Mouse (Mus musculus) left cerebral cortex, adult 2 months (tissue): ENCODE data around the gene Cc2d1a. TPM values are rescaled to one million over a fixed set of nuclear protein-coding genes. Genes with fewer than 3 reads are reported as not detected.
A peak's percentile ranks its signal among the peaks of the same experiment; 100 is the strongest.

ENCODE experiments used
- DNase-seq, 2 experiments: peaks; one replicate each; pipeline ENCODE4 v3.0.0; 2021 to 2022; ENCODE audit warnings: low spot score in 2 of 2, mixed read lengths in 1 of 2; ENCODE audit errors: extremely low spot score in 1 of 2
- H3K27ac ChIP-seq: fragments of 200-600 bp; 2 replicates; pipeline ENCODE4 v1.8.1; 2022
- H3K4me3 ChIP-seq: fragments of 200-600 bp; 2 replicates; pipeline ENCODE4 v1.8.1; 2022
- CTCF ChIP-seq: fragments of 200-600 bp; IDR thresholded peaks from 2 replicates; pipeline ENCODE4 v1.8.1; 2022; ENCODE audit warnings: antibody characterized with exemption, mild to moderate bottlenecking, moderate library complexity
- intact Hi-C: fragments of 180-260 bp; cut with DNase I; formaldehyde crosslinking; loops from one replicate; pipeline ENCODE4 v1.15.1; 2025
- total RNA-seq, 2 experiments: library from RNA; stranded (reverse); gene quantifications; 2 replicates each; pipeline ENCODE4 v1.2.3; 2021

Cc2d1a gene
- total RNA-seq, 2 experiments from 2014 or later: 49.9 to 52.2 TPM

- intact Hi-C loops: no loop called here
- no peak for TF ChIP-seq CTCF
- no peak overlapping the region for H3K4me3 ChIP-seq
- no peak for DNase-seq
- no peak overlapping the region for H3K27ac ChIP-seq
These were observed 20.4 kb downstream of the Cc2d1a start for GRCm38 (mm10) chr8:84127202-84127901.

DNA sequence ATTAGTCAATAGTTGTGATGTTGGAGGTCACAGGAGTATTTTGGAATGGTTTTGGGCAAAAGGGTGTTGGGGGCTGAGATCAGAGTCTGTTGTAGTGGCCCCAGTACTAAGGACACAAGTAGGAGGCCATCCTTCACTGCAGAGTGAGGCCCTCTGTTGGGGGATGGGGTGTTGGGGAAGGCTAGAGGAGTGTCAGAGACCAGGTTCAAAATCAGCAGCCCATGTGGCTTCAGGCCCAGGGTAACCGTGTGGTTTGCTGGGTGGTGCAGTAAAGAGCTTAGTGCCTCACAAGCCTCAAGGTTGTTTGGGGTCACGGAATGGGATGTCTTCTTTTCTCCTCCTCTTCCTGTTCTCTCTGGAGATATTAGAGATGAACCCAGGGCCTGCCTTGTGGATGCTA is 21.0 kb downstream of the Cc2d1a start:
- DNase-seq: no peak
- Histone ChIP-seq H3K4me3 (no peak overlapping the region), H3K27ac (no peak overlapping the region)
- intact Hi-C loops: no loop called here
- TF ChIP-seq CTCF: no peak

GRCm38 (mm10) chr8:84125656-84126055 is 22.1 kb downstream of the Cc2d1a start, which contains the start of gene Podnl1:
Gene Podnl1 (plus strand): TSS chr8:84125989.
- no peak for DNase-seq
- intact Hi-C loops: no loop called here
- no peak within 1 kb of the TSS for H3K27ac ChIP-seq
- TF ChIP-seq CTCF: no peak
- no peak within 1 kb of the TSS for H3K4me3 ChIP-seq

- Histone ChIP-seq H3K27ac (no peak overlapping the region), H3K4me3 (no peak overlapping the region)
- no peak for DNase-seq
- intact Hi-C loops: no loop called here
- no peak for TF ChIP-seq CTCF
These were observed 25.6 kb downstream of the Cc2d1a start for GRCm38 (mm10) chr8:84122151-84122550.

- intact Hi-C loops: no loop called here
- no peak overlapping the region for H3K4me3 ChIP-seq
- no peak for TF ChIP-seq CTCF
- no peak for DNase-seq
- H3K27ac ChIP-seq: no peak overlapping the region
These were observed 32.1 kb downstream of the Cc2d1a start for GRCm38 (mm10) chr8:84115646-84116045.

- intact Hi-C loops: no loop called here
- H3K4me3 ChIP-seq: no peak overlapping the region
- no peak overlapping the region for H3K27ac ChIP-seq
- no peak for DNase-seq
- no peak for TF ChIP-seq CTCF
These were observed 41.3 kb downstream of the Cc2d1a start for GRCm38 (mm10) chr8:84106216-84107040.

- TF ChIP-seq CTCF: no peak
- no peak overlapping the region for H3K27ac ChIP-seq
These were observed 42.1 kb downstream of the Cc2d1a start for GRCm38 (mm10) chr8:84105676-84106075.

GRCm38 (mm10) chr8:84104697-84105609 is 42.8 kb downstream of the Cc2d1a start, which contains the start of gene Dcaf15:
Gene Dcaf15 (minus strand): TSS chr8:84104768.
- peak; percentile 95 to 96 for DNase-seq
- Histone ChIP-seq H3K4me3 (peak within 1 kb of the TSS; percentile 57), H3K27ac (peak within 1 kb of the TSS; percentile 74)
- intact Hi-C loops: no loop called here
- TF ChIP-seq CTCF: no peak

More at GRCm38 (mm10) chr8:84105676-84106075, 42.1 kb downstream of the Cc2d1a start:
- no peak overlapping the region for H3K4me3 ChIP-seq
- intact Hi-C loops: no loop called here
- no peak for DNase-seq

- peak overlapping the region; percentile 57 for H3K4me3 ChIP-seq
- peak overlapping the region; percentile 64 for H3K27ac ChIP-seq
- intact Hi-C loops: no loop called here
- peak in 1 of 2 experiments; percentile 46 for DNase-seq
- peak; percentile 38 for TF ChIP-seq CTCF
These were observed 43.5 kb downstream of the Cc2d1a start for GRCm38 (mm10) chr8:84104221-84104620.

DNA sequence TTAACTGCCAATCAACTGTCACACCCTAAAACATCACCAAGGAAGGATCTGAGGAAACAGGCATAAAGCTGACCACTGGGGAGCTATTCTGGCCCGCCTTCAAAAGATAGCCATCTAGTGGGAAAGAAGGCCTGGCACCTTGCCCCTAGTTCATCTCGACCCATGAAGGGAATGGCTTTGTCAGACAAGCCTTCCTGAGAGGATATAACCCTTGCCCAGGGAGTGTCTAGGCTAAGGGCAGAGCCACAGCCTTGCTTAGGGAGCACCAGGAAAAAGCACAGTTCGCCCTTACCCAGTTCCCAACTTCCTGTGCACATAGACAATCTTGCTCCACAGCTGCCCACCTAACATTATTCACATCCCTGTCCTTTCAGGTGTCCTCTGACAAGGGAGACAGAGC is 44.1 kb downstream of the Cc2d1a start:
- no peak for TF ChIP-seq CTCF
- Histone ChIP-seq H3K4me3 (peak overlapping the region; percentile 57), H3K27ac (no peak overlapping the region; the same call in 1 of the 2 replicates)
- intact Hi-C loops: no loop called here
- DNase-seq: no peak

DNA sequence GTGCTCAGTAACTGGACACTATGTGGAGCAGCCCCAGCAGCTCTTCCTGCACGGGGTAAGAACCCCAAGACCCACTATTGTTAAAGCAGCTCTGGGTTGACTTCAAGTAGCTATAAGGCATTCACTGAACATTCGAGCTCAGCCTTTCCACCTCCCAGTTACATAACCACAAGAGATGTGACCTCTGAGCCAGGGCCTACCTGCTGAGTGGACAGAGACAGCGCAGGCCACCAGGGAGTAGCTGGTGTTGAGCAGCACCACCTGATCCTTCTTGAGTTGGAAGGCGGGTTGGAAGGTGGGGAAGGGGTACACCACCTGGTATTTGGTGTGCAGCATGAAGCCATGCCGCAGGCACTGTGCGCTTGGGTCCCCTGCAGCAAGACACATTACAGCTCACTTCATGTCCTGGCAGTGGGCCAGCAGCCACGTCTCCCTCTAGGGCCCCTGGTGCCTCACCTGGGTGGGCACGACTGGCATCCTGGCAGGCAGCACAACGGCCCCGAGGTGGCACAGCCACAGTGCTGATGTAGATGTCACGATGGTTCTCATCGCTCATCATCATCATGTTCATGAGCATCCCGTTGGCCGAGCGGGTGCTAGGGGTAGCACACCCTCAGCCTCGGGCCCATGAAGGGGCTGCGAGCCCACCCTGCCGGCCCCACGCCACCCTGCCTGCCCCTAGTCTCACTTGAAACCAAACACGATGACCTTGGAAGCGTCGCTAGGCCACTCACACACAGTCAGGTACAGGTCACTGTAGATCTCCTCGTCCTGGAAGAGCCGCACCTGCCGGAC is 46.1 kb downstream of the Cc2d1a start:
- H3K27ac ChIP-seq: no peak overlapping the region
- DNase-seq: no peak
- no peak overlapping the region for H3K4me3 ChIP-seq
- no peak for TF ChIP-seq CTCF
- intact Hi-C loops: no loop called here
